ENCODE assay signal across 8 mouse cellular contexts in genomic region chr17:70989991-70990390, GRCm38 (mm10). TPM values are rescaled to one million over a fixed set of nuclear protein-coding genes. Genes with fewer than 3 reads are reported as not detected.
DNase-seq lines count a peak whose midpoint lies in the region; ATAC-seq and TF ChIP-seq lines count a peak whose summit lies in the region.

No protein-coding gene starts in this region.

- H3K4me2 ChIP-seq in heart, embryonic 11.5 days, result peak overlapping the region; percentile 89
- H3K4me2 ChIP-seq in embryonic facial prominence, embryonic 12.5 days (replicated peaks), result peak overlapping the region; percentile 65
- peak overlapping the region; percentile 77 for H3K4me2 ChIP-seq in intestine, postnatal 0 days (replicated peaks; ENCODE audit: low read depth)
- H3K4me2 ChIP-seq in stomach, postnatal 0 days (replicated peaks; ENCODE audit: low read depth), result peak overlapping the region; percentile 84

- TF ChIP-seq CTCF in intestine, postnatal 0 days (IDR thresholded peaks at IDR 0.05; ENCODE audit: low read depth), result no peak
- TF ChIP-seq CTCF in stomach, postnatal 0 days (IDR thresholded peaks at IDR 0.05; ENCODE audit: low read depth), result no peak

- H3K36me3 ChIP-seq in heart, embryonic 11.5 days (ENCODE audit: control insufficient read depth, insufficient read depth, low read length), result peaks cover 11% of the 10 kb centered on the region
- H3K36me3 ChIP-seq in embryonic facial prominence, embryonic 12.5 days, result peaks cover 36% of the 10 kb centered on the region
- peaks cover 26% of the 10 kb centered on the region for H3K36me3 ChIP-seq in intestine, postnatal 0 days (ENCODE audit: control insufficient read depth, insufficient read depth)
- H3K36me3 ChIP-seq in stomach, postnatal 0 days (ENCODE audit: control insufficient read depth, insufficient read depth, low read length), result peaks cover 8% of the 10 kb centered on the region

- TF ChIP-seq EP300 in stomach, postnatal 0 days (optimal IDR thresholded peaks at IDR 0.05), result no peak

- DNase-seq in heart, adult 9 months (ENCODE audit: low spot score in 2 of 2), result no peak
- peak; percentile 66 for DNase-seq in stomach, postnatal 0 days (ENCODE audit: low spot score)
- no peak for DNase-seq in cerebellum, adult 11 months

- peak overlapping the region; percentile 96 for H3K27ac ChIP-seq in heart, embryonic 11.5 days (ENCODE audit: low read depth, low read length)
- peak overlapping the region; percentile 88 for H3K27ac ChIP-seq in embryonic facial prominence, embryonic 12.5 days
- H3K27ac ChIP-seq in intestine, postnatal 0 days (ENCODE audit: low read depth, low read length), result peak overlapping the region; percentile 97
- peak overlapping the region; percentile 95 for H3K27ac ChIP-seq in stomach, postnatal 0 days (replicated peaks)

- ATAC-seq in heart, embryonic 11.5 days (replicated peaks; ENCODE audit: insufficient number of reproducible peaks, low FRiP score, low TSS enrichment), result peak; percentile 27
- peak; percentile 26 for ATAC-seq in CD4-positive, CD25-positive, alpha-beta regulatory T cell, adult 4 months
- peak; percentile 65 for ATAC-seq in embryonic facial prominence, embryonic 12.5 days (ENCODE audit: insufficient number of reproducible peaks, insufficient read depth, low FRiP score, low TSS enrichment)
- ATAC-seq in intestine, postnatal 0 days, result peak; percentile 34
- ATAC-seq in megakaryocyte, adult 5-6 weeks (ENCODE audit: poor library complexity, severe bottlenecking), result peak; percentile 31
- peak; percentile 51 for ATAC-seq in stomach, postnatal 0 days (ENCODE audit: low FRiP score, low TSS enrichment)

- no peaks in the 10 kb centered on the region for H3K27me3 ChIP-seq in heart, embryonic 11.5 days (ENCODE audit: control insufficient read depth, insufficient read depth, low read length)
- H3K27me3 ChIP-seq in embryonic facial prominence, embryonic 12.5 days, result no peaks in the 10 kb centered on the region
- H3K27me3 ChIP-seq in intestine, postnatal 0 days (replicated peaks; ENCODE audit: control insufficient read depth, insufficient read depth, low read length), result no peaks in the 10 kb centered on the region
- no peaks in the 10 kb centered on the region for H3K27me3 ChIP-seq in stomach, postnatal 0 days (ENCODE audit: control insufficient read depth, insufficient read depth, low read length)

- peak overlapping the region; percentile 92 for H3K4me3 ChIP-seq in heart, embryonic 11.5 days (ENCODE audit: low read depth, low read length)
- H3K4me3 ChIP-seq in embryonic facial prominence, embryonic 12.5 days, result peak overlapping the region; percentile 71
- H3K4me3 ChIP-seq in intestine, postnatal 0 days (ENCODE audit: low read depth, low read length), result peak overlapping the region; percentile 92
- peak overlapping the region; percentile 89 for H3K4me3 ChIP-seq in stomach, postnatal 0 days (ENCODE audit: low read depth, low read length)

- H3K9me3 ChIP-seq in heart, embryonic 11.5 days (replicated peaks; ENCODE audit: control insufficient read depth, low read length), result no peaks in the 10 kb centered on the region
- H3K9me3 ChIP-seq in embryonic facial prominence, embryonic 12.5 days, result no peaks in the 10 kb centered on the region
- no peaks in the 10 kb centered on the region for H3K9me3 ChIP-seq in intestine, postnatal 0 days (ENCODE audit: control insufficient read depth)
- H3K9me3 ChIP-seq in stomach, postnatal 0 days (ENCODE audit: control insufficient read depth, low read length), result no peaks in the 10 kb centered on the region

- H3K9ac ChIP-seq in heart, embryonic 11.5 days (ENCODE audit: low read depth, low read length), result peak overlapping the region; percentile 80
- peak overlapping the region; percentile 72 for H3K9ac ChIP-seq in embryonic facial prominence, embryonic 12.5 days
- H3K9ac ChIP-seq in intestine, postnatal 0 days (ENCODE audit: low read depth, low read length), result peak overlapping the region; percentile 79
- H3K9ac ChIP-seq in stomach, postnatal 0 days (ENCODE audit: low read length), result peak overlapping the region; percentile 85

- H3K4me1 ChIP-seq in heart, embryonic 11.5 days (ENCODE audit: control insufficient read depth, insufficient read depth, low read length), result peaks cover 45% of the 10 kb centered on the region
- peaks cover 35% of the 10 kb centered on the region for H3K4me1 ChIP-seq in embryonic facial prominence, embryonic 12.5 days
- peaks cover 8% of the 10 kb centered on the region; the same call in 1 of the 2 replicates for H3K4me1 ChIP-seq in intestine, postnatal 0 days (replicated peaks; ENCODE audit: control insufficient read depth, insufficient read depth, low read length)
- H3K4me1 ChIP-seq in stomach, postnatal 0 days (replicated peaks; ENCODE audit: control insufficient read depth, insufficient read depth), result 0 out of 2 replicates have a peak, but pooled peaks cover 2% of the 10 kb centered on the region

- WGBS in heart, embryonic 11.5 days (ENCODE audit: insufficient replicate concordance), result 1% methylated on average over 24 of the region's 24 CpGs
- WGBS in embryonic facial prominence, embryonic 12.5 days, result 1% methylated on average over 24 of the region's 24 CpGs
- WGBS in intestine, postnatal 0 days, result under 1% methylated on average over 24 of the region's 24 CpGs
- 1% methylated on average over 24 of the region's 24 CpGs for WGBS in stomach, postnatal 0 days

RNA-seq across cellular contexts. Expression of gene Myom1, which starts 12.4 kb away (rescaled TPM):
- polyA plus RNA-seq in heart, embryonic 11.5 days (2014; fragmentation: Nextera tagmentation; extraction: Ambion mirVana), result 208 and 237 TPM in 2 replicates
- polyA plus RNA-seq in CD4-positive, CD25-positive, alpha-beta regulatory T cell, adult 4 months (2017; shearing (Covaris generic)), result 1 to 10 TPM in 1 of 2 experiments, under 1 TPM in 1; 0.28 to 1.6 TPM
- 7.2 and 7.5 TPM in 2 replicates for polyA plus RNA-seq in embryonic facial prominence, embryonic 12.5 days (2016; fragmentation: Nextera tagmentation; extraction: Ambion mirVana)
- 8.9 and 12.4 TPM in 2 replicates for polyA plus RNA-seq in intestine, postnatal 0 days (2015; fragmentation: Nextera tagmentation; extraction: Ambion mirVana)
- total RNA-seq in megakaryocyte, adult 5-6 weeks (2015), result 0.07 and 0.11 TPM in 2 replicates
- 0.44 and 0.69 TPM in 2 replicates for total RNA-seq in megakaryocyte, adult 5-6 weeks (2017)
- polyA plus RNA-seq in stomach, postnatal 0 days (2015; fragmentation: Nextera tagmentation; extraction: Ambion mirVana), result 9.6 and 9.8 TPM in 2 replicates

RNA-seq across cellular contexts. Expression of gene Myl12a, which starts 12.7 kb away (rescaled TPM):
- polyA plus RNA-seq in heart, embryonic 11.5 days (2014; fragmentation: Nextera tagmentation; extraction: Ambion mirVana), result 878 and 906 TPM in 2 replicates
- 100 to 1,000 TPM; 601 to 659 TPM for polyA plus RNA-seq in CD4-positive, CD25-positive, alpha-beta regulatory T cell, adult 4 months (2017; shearing (Covaris generic))
- polyA plus RNA-seq in embryonic facial prominence, embryonic 12.5 days (2016; fragmentation: Nextera tagmentation; extraction: Ambion mirVana), result 566 and 574 TPM in 2 replicates
- 396 and 417 TPM in 2 replicates for polyA plus RNA-seq in intestine, postnatal 0 days (2015; fragmentation: Nextera tagmentation; extraction: Ambion mirVana)
- 445 and 515 TPM in 2 replicates for total RNA-seq in megakaryocyte, adult 5-6 weeks (2015)
- 230 and 278 TPM in 2 replicates for total RNA-seq in megakaryocyte, adult 5-6 weeks (2017)
- 497 and 534 TPM in 2 replicates for polyA plus RNA-seq in stomach, postnatal 0 days (2015; fragmentation: Nextera tagmentation; extraction: Ambion mirVana)

Comparison
In these comparisons a context has a peak if more than half of its experiments do, and no peak if none do; other contexts are left out.
1. RNA of gene Myom1, which starts 12.4 kb away (polyA plus RNA-seq): 208 to 237 TPM in heart, embryonic 11.5 days; 9.6 to 9.8 TPM in stomach, postnatal 0 days, 8.9 to 12.4 TPM in intestine, postnatal 0 days, 7.2 to 7.5 TPM in embryonic facial prominence, embryonic 12.5 days and 0.28 to 1.6 TPM in CD4-positive, CD25-positive, alpha-beta regulatory T cell, adult 4 months; every median in the first group is over 10 times any median in the second.
2. Peak in every context shown above with its lines, with median percentiles within 50 percentile points of each other: ATAC-seq, H3K27ac ChIP-seq, H3K4me2 ChIP-seq, H3K4me3 ChIP-seq and H3K9ac ChIP-seq.